9 mouse cellular contexts compared by ENCODE assay signal in genomic region chr15:96749101-96749500, GRCm38 (mm10). TPM values are rescaled to one million over a fixed set of nuclear protein-coding genes. Genes with fewer than 3 reads are reported as not detected.
A peak's percentile ranks its signal among the peaks of the same experiment; 100 is the strongest.
DNase-seq lines count a peak whose midpoint lies in the region; ATAC-seq lines count a peak whose summit lies in the region.
"Had no signal": no experiment of that assay in that cellular context is flagged by ENCODE, and none has a peak within 500 bp of the region (broad histone marks: within the 10 kb centered on the region; RNA-seq: fewer than 3 reads in every experiment).

No protein-coding gene starts in this region.

- peak overlapping the region; percentile 78 for H3K9ac ChIP-seq in heart, embryonic 13.5 days

- no peaks in the 10 kb centered on the region for H3K27me3 ChIP-seq in heart, embryonic 13.5 days (replicated peaks)

- H3K4me2 ChIP-seq in heart, embryonic 13.5 days = peak overlapping the region; percentile 43

- 0 out of 2 replicates have a peak overlapping the region, but pooled peaks have one; percentile 4 for H3K4me3 ChIP-seq in heart, embryonic 13.5 days

- 19% methylated on average over 10 of the region's 10 CpGs for WGBS in heart, embryonic 13.5 days

- H3K27ac ChIP-seq in heart, embryonic 13.5 days (replicated peaks) = peak overlapping the region; percentile 100

- peaks cover 63% of the 10 kb centered on the region for H3K4me1 ChIP-seq in heart, embryonic 13.5 days

- 0 out of 2 replicates have a peak, but pooled peaks cover 5% of the 10 kb centered on the region for H3K9me3 ChIP-seq in heart, embryonic 13.5 days

- peak; percentile 16; the same call in 1 of the 2 replicates for ATAC-seq in heart, embryonic 13.5 days (ENCODE audit: extremely low read depth, insufficient number of reproducible peaks, low FRiP score, low TSS enrichment)
- ATAC-seq: activated CD4-positive, CD25-positive, alpha-beta regulatory T cell, adult 4 months had no signal

- no peaks in the 10 kb centered on the region for H3K36me3 ChIP-seq in heart, embryonic 13.5 days

- peak; percentile 28 for DNase-seq in layer of hippocampus, adult 11-12 months (ENCODE audit: low spot score)
- no peak for DNase-seq in layer of hippocampus, adult 9-10 months (ENCODE audit: low spot score)
- DNase-seq in heart, adult 18-20 months = peak; percentile 67 to 79
- DNase-seq in layer of hippocampus, postnatal 10 days (ENCODE audit: low spot score in 2 of 2) = peak; percentile 16 to 22
- no peak for DNase-seq in urinary bladder, adult 2 months (ENCODE audit: low spot score)
- DNase-seq in cerebellum, adult 18-20 months = no peak
- DNase-seq: lung, postnatal 10 days had no signal

RNA-seq across cellular contexts. Expression of gene Slc38a2, which starts 49.6 kb away (rescaled TPM):
- 100 to 1,000 TPM; 194 to 206 TPM for total RNA-seq in heart, adult 18-20 months (2021)
- polyA plus RNA-seq in heart, embryonic 13.5 days (2015; fragmentation: Nextera tagmentation; extraction: Ambion mirVana) = 115 and 119 TPM in 2 replicates
- 10 to 100 TPM; 64.7 to 73.8 TPM for total RNA-seq in layer of hippocampus, postnatal 10 days (2021)
- 89.3 and 90.6 TPM in 2 replicates for polyA plus RNA-seq in urinary bladder, adult 2 months (2012; rRNA removed)

Comparison
In these comparisons a context has a peak if more than half of its experiments do, and no peak if none do; other contexts are left out.
1. DNase-seq: peak in layer of hippocampus, adult 11-12 months (single experiment), heart, adult 18-20 months (2 of 2) and layer of hippocampus, postnatal 10 days (2 of 2); none in layer of hippocampus, adult 9-10 months (single experiment), urinary bladder, adult 2 months (single experiment) and cerebellum, adult 18-20 months (0 of 2).